Mouse (Mus musculus) liver, embryonic 14.5 days (tissue): ENCODE data around the gene Tle6. TPM values are rescaled to one million over a fixed set of nuclear protein-coding genes. Genes with fewer than 3 reads are reported as not detected.

ENCODE experiments used
- ATAC-seq: fragments of 200-750 bp; cut with Nextera tagmentation; 2 replicates; pipeline ENCODE4 v1.8.0; 2017; ENCODE audit warnings: moderate number of reproducible peaks, mild to moderate bottlenecking, moderate library complexity; ENCODE audit not compliant: insufficient read depth
- DNase-seq, 3 experiments: peaks; one replicate each; pipeline ENCODE4 v3.0.0-alpha.2; 2012 to 2013; ENCODE audit warnings: low read depth in 3 of 3, low spot score in 3 of 3
- H3K27ac ChIP-seq: fragments of 300-500 bp; sonication (generic); 2 replicates; pipeline ENCODE4 v1.5.1; 2014; ENCODE audit warnings: moderate library complexity, mild to moderate bottlenecking, control low read depth, inconsistent platforms
- H3K27me3 ChIP-seq: fragments of 300-500 bp; sonication (generic); 2 replicates; pipeline ENCODE4 v1.6.1; 2014; ENCODE audit warnings: mild to moderate bottlenecking, low read length, moderate library complexity; ENCODE audit not compliant: control insufficient read depth, insufficient read depth
- H3K36me3 ChIP-seq: fragments of 300-500 bp; sonication (generic); replicated peaks from 2 replicates; pipeline ENCODE4 v1.6.1; 2014; ENCODE audit warnings: low read depth; ENCODE audit not compliant: control insufficient read depth, insufficient read depth
- H3K4me1 ChIP-seq, 2 experiments: fragments of 200-500 bp in 1 of 2; fragments of 300-500 bp in 1 of 2; sonication (generic) in 1 of 2; replicated peaks; 2 replicates each; pipeline ENCODE4 v1.6.1; 2012 to 2014; ENCODE audit warnings: antibody characterized with exemption in 1 of 2, inconsistent platforms in 1 of 2, low read length in 1 of 2; ENCODE audit not compliant: control insufficient read depth in 2 of 2, insufficient read depth in 2 of 2
- H3K4me2 ChIP-seq: fragments of 300-500 bp; sonication (generic); 2 replicates; pipeline ENCODE4 v1.6.1; 2014; ENCODE audit warnings: low read depth, mild to moderate bottlenecking, control low read depth, moderate library complexity
- H3K4me3 ChIP-seq, 2 experiments: fragments of 200-500 bp in 1 of 2; fragments of 300-500 bp in 1 of 2; sonication (generic) in 1 of 2; 2 replicates each; pipeline ENCODE4 v1.5.1; 2012 to 2014; ENCODE audit warnings: low read depth in 2 of 2, low read length in 2 of 2, mild to moderate bottlenecking in 2 of 2, control low read depth in 1 of 2, inconsistent platforms in 1 of 2, moderate library complexity in 1 of 2; ENCODE audit not compliant: insufficient read depth in 1 of 2
- H3K9ac ChIP-seq: fragments of 300-500 bp; sonication (generic); replicated peaks from 2 replicates; pipeline ENCODE4 v1.6.1; 2014; ENCODE audit warnings: mild to moderate bottlenecking, control low read depth, moderate library complexity
- H3K9me3 ChIP-seq: fragments of 300-500 bp; sonication (generic); 2 replicates; pipeline ENCODE4 v1.6.1; 2016; ENCODE audit warnings: low read length, mixed read lengths; ENCODE audit not compliant: control insufficient read depth
- CTCF ChIP-seq: IDR thresholded peaks from 2 replicates; pipeline ENCODE4 v1.5.1; 2016; ENCODE audit warnings: antibody characterized with exemption, low read depth, control low read depth
- EP300 ChIP-seq: IDR thresholded peaks from 2 replicates; pipeline ENCODE4 v1.6.1; 2016; ENCODE audit warnings: antibody characterized with exemption, low read depth
- WGBS: fragments of 180-500 bp; shearing (Covaris S2); extraction: QIAGEN DNeasy Blood & Tissue Kit; methylation state at CpG from one replicate; pipeline ENCODE4 v1.1.7; 2014; ENCODE audit not compliant: insufficient replicate concordance; 5-methylcytosine and 5-hydroxymethylcytosine counted together
- polyA plus RNA-seq, 2 experiments: library from polyadenylated mRNA; depleted of rRNA in 1 of 2; stranded (reverse) in 1 of 2; unstranded in 1 of 2; fragments of >200 nt; fragmentation: Nextera tagmentation in 1 of 2; extraction: Ambion mirVana in 1 of 2; gene quantifications; 2 replicates each; pipeline versions ENCODE4 v1.2.1 to v1.2.3; 2012 to 2014

Gene Tle6
- polyA plus RNA-seq, 2 experiments, result 4.5 to 5.6 TPM

DNA sequence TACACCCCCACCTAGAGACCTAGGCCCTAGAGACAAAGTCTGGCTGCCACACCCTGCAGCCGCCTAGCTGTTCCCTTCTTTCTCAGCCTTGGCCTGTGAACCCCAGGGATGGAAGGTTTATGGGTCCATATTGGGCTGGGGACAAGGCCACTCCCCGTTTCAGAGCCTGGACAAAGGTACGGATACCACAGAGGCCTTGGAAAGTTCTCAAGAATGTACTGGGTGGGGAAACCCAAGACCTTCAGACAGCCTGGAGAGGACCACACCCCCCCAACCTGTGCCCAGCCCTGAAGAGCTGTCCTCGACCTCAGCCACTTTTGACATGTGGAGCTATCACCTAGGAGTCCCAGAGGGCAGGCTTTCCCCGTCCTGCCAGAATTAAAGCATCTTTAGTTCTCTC, 51.9 kb downstream of the Tle6 start:
- no peak for TF ChIP-seq EP300
- TF ChIP-seq CTCF, result no peak
- Histone ChIP-seq H3K4me3 (no peak overlapping the region), H3K4me2 (no peak overlapping the region), H3K4me1 (peaks cover 15 to 21% of the 10 kb centered on the region in 2 experiments), H3K36me3 (no peaks in the 10 kb centered on the region), H3K9ac (no peak overlapping the region), H3K9me3 (no peaks in the 10 kb centered on the region), H3K27ac (no peak overlapping the region), H3K27me3 (no peaks in the 10 kb centered on the region)
- ATAC-seq, result no peak
- DNase-seq, result no peak
- WGBS, result 68% methylated on average over 5 of the region's 5 CpGs

DNA sequence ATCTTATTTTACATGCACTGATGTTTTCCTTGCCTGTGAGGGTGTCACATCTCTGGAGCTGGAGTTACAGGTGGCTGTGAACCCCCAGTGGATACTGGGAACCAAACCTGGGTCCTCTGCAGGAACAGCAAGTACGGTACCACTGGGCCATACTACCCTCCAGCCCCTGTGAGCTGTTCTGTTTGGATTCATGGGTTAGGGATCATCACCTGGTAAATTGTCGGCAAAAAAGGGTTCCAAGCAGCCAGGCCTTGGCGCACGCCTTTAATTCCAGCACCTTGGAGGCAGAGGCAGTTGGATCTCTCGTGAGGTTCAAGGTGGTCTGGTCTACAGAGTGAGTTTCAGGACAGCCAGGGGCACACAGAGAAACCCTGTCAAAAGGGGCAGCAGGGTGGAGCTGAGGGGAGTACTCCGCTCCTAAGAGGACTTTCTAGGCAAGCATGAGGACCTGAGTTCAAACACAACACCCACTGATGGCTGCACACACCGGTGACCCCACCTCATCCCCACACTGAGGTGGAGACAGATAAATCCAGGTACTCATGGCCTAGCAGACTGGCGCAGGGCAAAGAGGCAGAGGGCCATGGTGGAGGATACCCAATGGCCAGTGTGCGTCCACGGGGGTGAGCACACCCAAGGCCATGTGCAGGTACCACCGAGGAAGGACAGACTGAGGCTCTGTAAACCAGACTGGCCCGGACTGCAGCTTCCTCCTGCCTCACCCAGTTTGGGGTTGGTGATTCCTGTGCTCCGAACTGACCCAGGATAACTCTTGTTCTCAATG, 53.9 kb downstream of the Tle6 start:
- H3K9me3 ChIP-seq, result no peaks in the 10 kb centered on the region
- 76% methylated on average over 13 of the region's 13 CpGs for WGBS
- ATAC-seq (no peak), DNase-seq (no peak)
- H3K4me3 ChIP-seq, result no peak overlapping the region
- H3K27ac ChIP-seq, result peak overlapping the region; percentile 69
- H3K36me3 ChIP-seq, result no peaks in the 10 kb centered on the region
- peak overlapping the region; percentile 24; the same call in 1 of the 2 replicates for H3K9ac ChIP-seq
- H3K4me2 ChIP-seq, result peak overlapping the region; percentile 88; the same call in 1 of the 2 replicates
- TF ChIP-seq EP300 (no peak), CTCF (no peak)
- H3K27me3 ChIP-seq, result no peaks in the 10 kb centered on the region
- H3K4me1 ChIP-seq, result peaks cover 19 to 38% of the 10 kb centered on the region in 2 experiments

DNA sequence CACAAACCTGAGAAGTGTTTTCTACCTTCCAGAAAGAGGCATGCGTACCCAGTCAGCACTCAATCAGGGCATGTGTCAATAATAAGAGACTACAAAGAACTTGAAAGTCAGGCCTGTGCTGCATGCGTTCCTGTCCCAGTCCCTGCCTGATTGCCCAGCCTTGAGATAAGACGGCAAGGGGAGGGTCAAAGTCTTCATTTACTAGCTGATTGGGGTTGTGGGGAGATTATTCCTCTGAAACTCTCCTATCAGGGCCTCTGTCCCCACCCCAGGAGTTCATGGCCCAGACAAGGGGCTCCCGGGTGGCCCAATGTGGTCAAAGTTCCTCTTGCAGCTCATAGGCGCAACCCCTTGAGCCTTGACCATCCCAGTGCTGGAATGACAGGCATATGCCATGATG, 54.5 kb downstream of the Tle6 start:
- peak in 2 of 3 experiments; percentile 50 to 60 for DNase-seq
- H3K4me1 ChIP-seq, result peaks cover 17 to 35% of the 10 kb centered on the region in 2 experiments

DNA sequence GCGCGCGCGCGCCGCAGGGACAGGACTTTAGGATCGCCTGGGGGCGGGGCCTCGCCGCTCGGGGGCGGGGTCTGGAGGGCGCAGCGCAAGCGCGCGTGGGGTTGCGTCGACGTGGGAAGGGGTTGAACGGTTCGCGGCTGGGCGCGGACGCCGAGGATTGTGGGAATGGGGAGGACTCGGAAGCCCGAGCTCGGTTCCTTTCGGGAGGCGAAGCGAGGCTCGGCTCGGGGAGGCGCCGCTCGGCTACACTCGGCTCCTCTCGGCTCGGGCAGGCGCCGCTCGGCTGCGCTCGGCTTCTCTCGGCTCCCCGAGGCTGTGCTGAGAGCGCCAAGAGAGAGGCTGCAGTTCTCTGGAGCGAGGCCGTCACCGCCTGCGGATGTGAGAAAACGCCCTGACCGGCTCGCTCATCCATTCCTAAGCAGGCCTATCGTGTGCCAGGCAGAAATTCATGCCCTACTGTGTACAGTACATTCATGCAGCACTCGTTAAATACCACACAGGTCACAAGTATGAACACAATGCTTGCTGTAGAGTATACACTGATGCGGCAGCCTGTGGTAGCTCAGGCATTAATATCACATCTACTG, 55.6 kb downstream of the Tle6 start, which contains the start of gene Gna11:
Gna11 (minus strand) TSS at position 30 of the 587 bp plus-strand sequence.
- Histone ChIP-seq H3K4me2 (peak within 1 kb of the TSS; percentile 88), H3K36me3 (no peaks in the 10 kb centered on the region), H3K27ac (peak within 1 kb of the TSS; percentile 91), H3K9ac (peak within 1 kb of the TSS; percentile 75), H3K9me3 (no peaks in the 10 kb centered on the region), H3K4me3 (peak within 1 kb of the TSS; percentile 71 to 78), H3K27me3 (no peaks in the 10 kb centered on the region), H3K4me1 (peaks cover 17 to 34% of the 10 kb centered on the region in 2 experiments)
- peak; percentile 89 for ATAC-seq
- 1% methylated on average over 59 of the region's 59 CpGs for WGBS
- peak; percentile 93 to 94 (median 94) for DNase-seq
- TF ChIP-seq EP300 (no peak), CTCF (no peak)

More for the DNA sequence above, 54.5 kb downstream of the Tle6 start:
- WGBS, result 9% methylated on average over 5 of the region's 5 CpGs
- no peaks in the 10 kb centered on the region for H3K36me3 ChIP-seq
- peak overlapping the region; percentile 4 to 27; a peak in 2 of 4 replicates for H3K4me3 ChIP-seq
- H3K27ac ChIP-seq, result peak overlapping the region; percentile 69
- peak overlapping the region; percentile 88 for H3K4me2 ChIP-seq
- TF ChIP-seq CTCF (no peak), EP300 (no peak)
- no peaks in the 10 kb centered on the region for H3K9me3 ChIP-seq
- H3K9ac ChIP-seq, result peak overlapping the region; percentile 24
- no peaks in the 10 kb centered on the region for H3K27me3 ChIP-seq
- ATAC-seq, result peak; percentile 21
